ENCODE assay signal across 30 mouse cellular contexts in the genomic region with DNA sequence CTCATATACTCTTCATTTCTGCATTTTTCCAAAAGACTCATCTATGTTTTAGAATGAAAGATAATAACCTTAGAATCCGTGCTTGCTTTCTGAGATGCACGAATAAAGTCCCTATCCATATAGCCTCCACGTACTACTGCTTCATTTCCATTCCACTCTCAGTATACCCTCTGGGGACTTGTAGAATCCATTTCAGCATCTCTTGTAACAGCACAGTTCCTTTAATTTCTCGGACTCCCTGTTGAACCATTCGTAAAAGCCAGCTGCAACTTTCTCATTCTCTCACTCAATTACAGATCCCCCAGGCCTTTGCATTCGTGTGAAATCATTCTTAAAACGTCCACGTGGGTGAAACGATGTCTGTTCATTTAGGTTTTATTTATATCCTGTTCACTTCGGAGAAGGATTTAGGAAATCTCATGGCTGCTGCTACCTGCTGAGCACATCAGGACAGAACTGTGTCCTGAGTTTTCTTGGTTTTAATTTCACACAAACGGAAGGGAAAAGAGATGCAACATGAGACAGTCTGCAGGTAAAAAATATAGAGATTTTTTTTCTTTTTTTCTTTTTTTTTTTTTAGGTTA.
DNase-seq lines count a peak whose midpoint lies in the region; ATAC-seq lines count a peak whose summit lies in the region.
"Had no signal": no experiment of that assay in that cellular context is flagged by ENCODE, and none has a peak within 500 bp of the region (broad histone marks: within the 10 kb centered on the region; RNA-seq: fewer than 3 reads in every experiment).

No protein-coding gene starts in this region.

- no peak overlapping the region for H3K27ac ChIP-seq in embryonic facial prominence, embryonic 14.5 days (replicated peaks; ENCODE audit: low read depth, low read length)
- H3K27ac ChIP-seq in embryonic facial prominence, embryonic 10.5 days (replicated peaks): no peak overlapping the region
- no peak overlapping the region for H3K27ac ChIP-seq in hindbrain, embryonic 16.5 days (ENCODE audit: low read depth, low read length)
- no peak overlapping the region for H3K27ac ChIP-seq in hindbrain, embryonic 10.5 days
- no peak overlapping the region for H3K27ac ChIP-seq in neural tube, embryonic 13.5 days (replicated peaks)
- no peak overlapping the region for H3K27ac ChIP-seq in neural tube, embryonic 14.5 days (ENCODE audit: low read depth, low read length)
- H3K27ac ChIP-seq: embryonic facial prominence, embryonic 13.5 days; heart, embryonic 10.5 days; limb, embryonic 15.5 days; liver, embryonic 13.5 days; stomach, embryonic 15.5 days had no signal

- DNase-seq in embryonic facial prominence, embryonic 14.5 days (ENCODE audit: low spot score): no peak
- DNase-seq in embryonic facial prominence, embryonic 10.5 days (ENCODE audit: low spot score): no peak
- no peak for DNase-seq in hindbrain, embryonic 10.5 days (ENCODE audit: low spot score)
- DNase-seq in neural tube, embryonic 10.5 days (ENCODE audit: extremely low spot score, low spot score): no peak
- no peak for DNase-seq in layer of hippocampus, adult 18-20 months (ENCODE audit: low spot score in 2 of 2)
- DNase-seq: adrenal gland, postnatal 10 days; cerebellum, adult 11 months; cerebellum, adult 9-11 months; embryo, embryonic 11 days; gastrocnemius, postnatal 25 days; heart, adult 11 months; heart, postnatal 4 days; kidney, adult 11 months; kidney, postnatal 14 days; liver, embryonic 13.5 days; lung, adult 18-20 months; lung, postnatal 4 days; right cerebral cortex, postnatal 14 days had no signal

- H3K27me3 ChIP-seq in embryonic facial prominence, embryonic 14.5 days (replicated peaks; ENCODE audit: control insufficient read depth, insufficient read depth, low read length): no peaks in the 10 kb centered on the region
- no peaks in the 10 kb centered on the region for H3K27me3 ChIP-seq in embryonic facial prominence, embryonic 10.5 days (replicated peaks; ENCODE audit: low read depth, poor library complexity, severe bottlenecking)
- H3K27me3 ChIP-seq in hindbrain, embryonic 16.5 days (replicated peaks; ENCODE audit: control insufficient read depth, insufficient read depth, low read length): no peaks in the 10 kb centered on the region
- H3K27me3 ChIP-seq in hindbrain, embryonic 10.5 days (ENCODE audit: insufficient read depth, poor library complexity, severe bottlenecking): no peaks in the 10 kb centered on the region
- no peaks in the 10 kb centered on the region for H3K27me3 ChIP-seq in neural tube, embryonic 13.5 days
- no peaks in the 10 kb centered on the region for H3K27me3 ChIP-seq in neural tube, embryonic 14.5 days (ENCODE audit: control insufficient read depth, insufficient read depth, low read length)
- H3K27me3 ChIP-seq: embryonic facial prominence, embryonic 13.5 days; limb, embryonic 15.5 days; liver, embryonic 13.5 days; megakaryocyte, embryonic 14.5 days; Patski; stomach, embryonic 15.5 days had no signal

- no peaks in the 10 kb centered on the region for H3K9me3 ChIP-seq in embryonic facial prominence, embryonic 14.5 days (ENCODE audit: control insufficient read depth, low read length)
- H3K9me3 ChIP-seq in embryonic facial prominence, embryonic 10.5 days: no peaks in the 10 kb centered on the region
- no peaks in the 10 kb centered on the region for H3K9me3 ChIP-seq in hindbrain, embryonic 16.5 days (ENCODE audit: control insufficient read depth, low read length)
- H3K9me3 ChIP-seq in hindbrain, embryonic 10.5 days: no peaks in the 10 kb centered on the region
- no peaks in the 10 kb centered on the region for H3K9me3 ChIP-seq in neural tube, embryonic 13.5 days
- H3K9me3 ChIP-seq in neural tube, embryonic 14.5 days (ENCODE audit: control insufficient read depth, low read length): no peaks in the 10 kb centered on the region
- H3K9me3 ChIP-seq: embryonic facial prominence, embryonic 13.5 days; heart, embryonic 10.5 days; limb, embryonic 15.5 days; liver, embryonic 13.5 days; stomach, embryonic 15.5 days had no signal

- no peak overlapping the region for H3K4me3 ChIP-seq in embryonic facial prominence, embryonic 14.5 days (ENCODE audit: low read depth, low read length)
- H3K4me3 ChIP-seq in embryonic facial prominence, embryonic 10.5 days: no peak overlapping the region
- H3K4me3 ChIP-seq in hindbrain, embryonic 16.5 days (ENCODE audit: low read length): no peak overlapping the region
- H3K4me3 ChIP-seq in hindbrain, embryonic 10.5 days: no peak overlapping the region
- H3K4me3 ChIP-seq in neural tube, embryonic 13.5 days: no peak overlapping the region
- H3K4me3 ChIP-seq in neural tube, embryonic 14.5 days (ENCODE audit: low read depth, low read length): no peak overlapping the region
- H3K4me3 ChIP-seq: embryonic facial prominence, embryonic 13.5 days; erythroblast, embryonic 14.5 days; heart, embryonic 10.5 days; limb, embryonic 15.5 days; liver, embryonic 13.5 days; megakaryocyte, embryonic 14.5 days; stomach, embryonic 15.5 days had no signal

- no peak overlapping the region for H3K9ac ChIP-seq in embryonic facial prominence, embryonic 14.5 days (ENCODE audit: low read depth, low read length)
- H3K9ac ChIP-seq in hindbrain, embryonic 16.5 days (ENCODE audit: low read depth, low read length): no peak overlapping the region
- no peak overlapping the region for H3K9ac ChIP-seq in neural tube, embryonic 13.5 days
- no peak overlapping the region for H3K9ac ChIP-seq in neural tube, embryonic 14.5 days (replicated peaks; ENCODE audit: low read depth, low read length)
- H3K9ac ChIP-seq: embryonic facial prominence, embryonic 13.5 days; limb, embryonic 15.5 days; liver, embryonic 13.5 days; stomach, embryonic 15.5 days had no signal

- 41% methylated on average over 11 of the region's 11 CpGs for WGBS in embryonic facial prominence, embryonic 14.5 days
- 70% methylated on average over 11 of the region's 11 CpGs for WGBS in embryonic facial prominence, embryonic 10.5 days
- 43% methylated on average over 11 of the region's 11 CpGs for WGBS in hindbrain, embryonic 16.5 days
- WGBS in hindbrain, embryonic 10.5 days: 75% methylated on average over 11 of the region's 11 CpGs
- 38% methylated on average over 11 of the region's 11 CpGs for WGBS in neural tube, embryonic 13.5 days
- 31% methylated on average over 11 of the region's 11 CpGs for WGBS in neural tube, embryonic 14.5 days

- H3K4me1 ChIP-seq in embryonic facial prominence, embryonic 14.5 days (ENCODE audit: control insufficient read depth, insufficient read depth, low read length): no peaks in the 10 kb centered on the region
- H3K4me1 ChIP-seq in embryonic facial prominence, embryonic 10.5 days: no peaks in the 10 kb centered on the region; the same call in 1 of the 2 replicates
- no peaks in the 10 kb centered on the region for H3K4me1 ChIP-seq in hindbrain, embryonic 16.5 days (ENCODE audit: control insufficient read depth, insufficient read depth, low read depth, low read length)
- no peaks in the 10 kb centered on the region for H3K4me1 ChIP-seq in hindbrain, embryonic 10.5 days (replicated peaks)
- peaks cover 8% of the 10 kb centered on the region; the same call in 1 of the 2 replicates for H3K4me1 ChIP-seq in neural tube, embryonic 13.5 days (replicated peaks)
- H3K4me1 ChIP-seq in neural tube, embryonic 14.5 days (ENCODE audit: control insufficient read depth, insufficient read depth, low read length): no peaks in the 10 kb centered on the region
- H3K4me1 ChIP-seq: heart, embryonic 10.5 days; limb, embryonic 15.5 days; liver, embryonic 13.5 days; megakaryocyte, embryonic 14.5 days; stomach, embryonic 15.5 days had no signal

- no peak for ATAC-seq in embryonic facial prominence, embryonic 14.5 days (ENCODE audit: low read depth)
- peak; percentile 81 for ATAC-seq in hindbrain, embryonic 16.5 days
- peak; percentile 67 for ATAC-seq in neural tube, embryonic 13.5 days (ENCODE audit: low read depth)
- ATAC-seq in neural tube, embryonic 14.5 days (ENCODE audit: low read depth): peak; percentile 85
- ATAC-seq: inflammation-experienced regulatory T-cells, adult 6 months; lung, postnatal 0 days; Patski had no signal

- H3K36me3 ChIP-seq in embryonic facial prominence, embryonic 14.5 days (ENCODE audit: control insufficient read depth, insufficient read depth, low read length): no peaks in the 10 kb centered on the region
- no peaks in the 10 kb centered on the region for H3K36me3 ChIP-seq in embryonic facial prominence, embryonic 10.5 days (replicated peaks)
- no peaks in the 10 kb centered on the region for H3K36me3 ChIP-seq in hindbrain, embryonic 16.5 days (ENCODE audit: control insufficient read depth, insufficient read depth, low read length)
- H3K36me3 ChIP-seq in hindbrain, embryonic 10.5 days: no peaks in the 10 kb centered on the region
- no peaks in the 10 kb centered on the region for H3K36me3 ChIP-seq in neural tube, embryonic 13.5 days
- H3K36me3 ChIP-seq in neural tube, embryonic 14.5 days (ENCODE audit: control insufficient read depth, insufficient read depth, low read length): no peaks in the 10 kb centered on the region
- H3K36me3 ChIP-seq: embryonic facial prominence, embryonic 13.5 days; heart, embryonic 10.5 days; limb, embryonic 15.5 days; liver, embryonic 13.5 days; stomach, embryonic 15.5 days had no signal

- peak overlapping the region; percentile 11; the same call in 1 of the 2 replicates for H3K4me2 ChIP-seq in embryonic facial prominence, embryonic 14.5 days (ENCODE audit: low read depth, low read length)
- H3K4me2 ChIP-seq in hindbrain, embryonic 16.5 days (ENCODE audit: low read length): peak overlapping the region; percentile 13; the same call in 1 of the 2 replicates
- H3K4me2 ChIP-seq in neural tube, embryonic 13.5 days: peak overlapping the region; percentile 26; the same call in 1 of the 2 replicates
- H3K4me2 ChIP-seq in neural tube, embryonic 14.5 days (ENCODE audit: low read depth, low read length): no peak overlapping the region
- H3K4me2 ChIP-seq: embryonic facial prominence, embryonic 13.5 days; limb, embryonic 15.5 days; liver, embryonic 13.5 days; stomach, embryonic 15.5 days had no signal
